Mouse (Mus musculus) lung, adult 2 months (tissue): ENCODE measurements around the gene Wasf2. TPM values are rescaled to one million over a fixed set of nuclear protein-coding genes. Genes with fewer than 3 reads are reported as not detected.

Source experiments
- DNase-seq: peaks from one replicate; pipeline ENCODE4 v3.0.0; 2022
- H3K4me1 ChIP-seq: fragments of 200-500 bp; 2 replicates; pipeline ENCODE4 v1.6.1; 2011; ENCODE audit warnings: low read length; ENCODE audit not compliant: control insufficient read depth, insufficient read depth
- H3K4me3 ChIP-seq: fragments of 200-500 bp; replicated peaks from 2 replicates; pipeline ENCODE3; 2011; ENCODE audit warnings: low read depth, mild to moderate bottlenecking, control low read depth, low read length; ENCODE audit errors: extremely low read depth
- CTCF ChIP-seq: fragments of 200-500 bp; IDR thresholded peaks from 2 replicates; pipeline ENCODE4 v1.5.1; 2011; ENCODE audit warnings: mild to moderate bottlenecking, low read length, control low read depth; ENCODE audit not compliant: insufficient read depth
- POLR2A ChIP-seq: fragments of 200-500 bp; IDR thresholded peaks from 2 replicates; pipeline ENCODE4 v1.6.1; 2011; ENCODE audit warnings: low read depth, mild to moderate bottlenecking, control low read depth, low read length, borderline replicate concordance; ENCODE audit errors: extremely low read depth
- WGBS: fragments of 180-500 bp; shearing (Covaris S2); methylation state at CpG from one replicate; pipeline ENCODE4 v1.1.7; 2018; 5-methylcytosine and 5-hydroxymethylcytosine counted together
- polyA plus RNA-seq: library from polyadenylated mRNA; depleted of rRNA; stranded (reverse); fragments of >200 nt; gene quantifications from 2 replicates; pipeline ENCODE4 v1.2.3, GENCODE M21; 2012

Gene Wasf2
- polyA plus RNA-seq, 1 experiment = 109 TPM

DNA sequence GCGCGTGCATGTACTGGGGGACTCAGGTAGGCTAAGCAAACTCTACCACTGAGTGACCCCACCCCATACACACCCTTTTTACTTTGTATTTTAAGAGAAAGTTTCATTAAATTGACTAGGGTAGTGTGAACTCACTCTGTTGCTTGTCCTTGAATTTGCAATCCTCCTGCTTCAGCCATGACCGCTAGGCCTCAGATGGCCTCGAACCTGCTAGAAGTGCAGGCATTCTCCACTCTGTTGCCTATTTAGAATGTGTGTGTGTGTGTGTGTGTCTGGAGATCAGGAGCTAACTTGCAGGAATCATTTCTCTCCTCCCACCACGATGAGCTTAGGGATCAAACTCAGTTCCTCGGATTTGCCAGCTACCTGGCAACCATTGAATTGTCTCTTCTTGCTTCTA is 10.7 kb upstream of the Wasf2 start:
- Histone ChIP-seq H3K4me3 (no peak overlapping the region), H3K4me1 (peaks cover 16% of the 10 kb centered on the region)
- no peak for TF ChIP-seq POLR2A
- TF ChIP-seq CTCF = no peak
- no peak for DNase-seq
- 89% methylated on average over 6 of the region's 6 CpGs for WGBS

DNA sequence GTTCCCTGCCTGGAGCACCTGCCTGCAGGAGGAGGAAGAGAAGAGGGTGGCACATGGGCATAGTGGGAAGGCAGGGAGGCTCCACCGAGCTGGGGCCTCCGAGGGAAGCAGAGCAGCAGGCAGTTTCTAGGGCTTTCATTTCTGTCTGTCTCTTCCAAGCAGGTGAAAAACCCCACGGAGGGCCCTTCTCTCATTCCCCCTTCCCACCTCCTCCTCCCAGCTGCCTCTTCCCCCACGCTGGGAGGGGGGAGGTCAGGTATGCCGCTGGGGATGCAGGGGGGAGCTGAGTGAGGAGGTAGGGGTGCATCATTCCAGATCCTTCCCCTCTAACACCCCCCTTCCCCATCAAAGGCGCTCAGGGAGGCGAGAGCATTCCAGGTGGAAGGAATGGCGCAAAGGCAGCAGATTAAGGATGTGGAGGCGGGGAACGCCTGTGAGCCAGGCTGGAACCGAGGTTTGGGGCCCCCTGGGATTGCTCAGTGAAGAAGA is 9.4 kb upstream of the Wasf2 start:
- TF ChIP-seq POLR2A = no peak
- no peak for TF ChIP-seq CTCF
- WGBS = 45% methylated on average over 11 of the region's 11 CpGs
- no peak for DNase-seq
- Histone ChIP-seq H3K4me3 (no peak overlapping the region), H3K4me1 (peaks cover 16% of the 10 kb centered on the region)

- no peak for DNase-seq
- Histone ChIP-seq H3K4me3 (no peak overlapping the region), H3K4me1 (peaks cover 16% of the 10 kb centered on the region)
- WGBS = 71% methylated on average over 1 of the region's 1 CpGs
- no peak for TF ChIP-seq CTCF
- TF ChIP-seq POLR2A = no peak
These were observed 8.9 kb upstream of the Wasf2 start for GRCm38 (mm10) chr4:133121416-133121815.

GRCm38 (mm10) chr4:133121974-133122637 is 8.2 kb upstream of the Wasf2 start:
- WGBS = 21% methylated on average over 5 of the region's 5 CpGs
- TF ChIP-seq CTCF = no peak
- TF ChIP-seq POLR2A = no peak
- no peak overlapping the region for H3K4me3 ChIP-seq
- peaks cover 12% of the 10 kb centered on the region; the same call in 1 of the 2 replicates for H3K4me1 ChIP-seq
- DNase-seq = no peak

- WGBS = 60% methylated on average over 3 of the region's 3 CpGs
- no peak for DNase-seq
- H3K4me1 ChIP-seq = peaks cover 7% of the 10 kb centered on the region
- TF ChIP-seq POLR2A (no peak), CTCF (no peak)
- H3K4me3 ChIP-seq = no peak overlapping the region
These were observed 3.2 kb upstream of the Wasf2 start for GRCm38 (mm10) chr4:133127079-133127478.

GRCm38 (mm10) chr4:133127894-133128293 is 2.4 kb upstream of the Wasf2 start:
- Histone ChIP-seq H3K4me3 (no peak overlapping the region), H3K4me1 (peaks cover 6% of the 10 kb centered on the region)
- TF ChIP-seq CTCF = no peak
- no peak for TF ChIP-seq POLR2A
- DNase-seq = no peak
- 85% methylated on average over 4 of the region's 4 CpGs for WGBS

DNA sequence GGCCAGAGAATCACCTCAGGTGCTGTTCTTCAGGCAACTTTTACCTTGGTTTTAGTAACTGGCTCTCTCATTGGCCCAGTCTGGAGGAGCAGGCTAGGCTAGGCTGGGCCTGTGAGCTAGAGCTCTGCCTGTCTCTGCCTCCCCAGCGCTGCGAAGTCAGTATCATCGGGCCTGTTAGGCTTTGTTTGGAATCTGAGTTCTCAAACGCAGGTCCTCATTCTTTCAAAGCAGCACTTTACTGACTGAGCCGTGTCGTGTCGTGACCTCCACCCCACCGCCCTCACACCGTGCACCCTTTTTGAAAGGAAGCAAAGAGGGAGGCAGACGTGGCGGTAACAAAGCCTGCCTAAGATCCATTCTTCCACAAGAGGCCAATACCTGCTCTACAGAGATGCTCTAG is 914 bp upstream of the Wasf2 start:
- TF ChIP-seq POLR2A (peak; percentile 43; the same call in 1 of the 2 replicates), CTCF (no peak)

GRCm38 (mm10) chr4:133130890-133131741 is 811 bp downstream of the Wasf2 start:
- peak; percentile 45; the same call in 1 of the 2 replicates for TF ChIP-seq POLR2A
- TF ChIP-seq CTCF = no peak
- peak overlapping the region; percentile 93 for H3K4me3 ChIP-seq
- 0% methylated on average over 17 of the region's 17 CpGs for WGBS
- peaks cover 7% of the 10 kb centered on the region for H3K4me1 ChIP-seq
- peak; percentile 46 for DNase-seq

More for the DNA sequence above, 914 bp upstream of the Wasf2 start:
- whole genome bisulfite sequencing = 28% methylated on average over 11 of the region's 11 CpGs
- H3K4me3 ChIP-seq = peak overlapping the region; percentile 57
- H3K4me1 ChIP-seq = peaks cover 7% of the 10 kb centered on the region
- DNase-seq = no peak

DNA sequence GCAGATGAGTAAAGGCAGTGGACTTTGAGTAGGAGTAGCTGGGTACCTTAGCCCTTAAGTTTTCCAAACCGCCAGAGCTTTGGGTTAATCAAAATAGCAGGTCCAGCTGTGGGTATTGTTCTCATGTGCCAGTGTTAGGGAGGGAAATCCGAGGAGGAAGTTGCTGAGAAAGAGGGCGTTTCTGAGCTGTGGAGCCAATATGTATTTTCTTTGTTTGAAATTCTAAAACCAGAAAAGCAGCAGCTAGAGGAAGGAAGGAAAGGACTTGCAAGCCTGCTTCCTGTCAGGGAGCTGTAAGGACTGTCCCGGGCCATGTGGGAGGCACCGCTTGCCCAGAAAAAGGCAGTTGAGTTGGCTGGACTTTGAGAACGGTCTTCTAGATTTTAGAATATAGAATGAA is 1.7 kb downstream of the Wasf2 start:
- TF ChIP-seq CTCF (no peak), POLR2A (no peak; the same call in 1 of the 2 replicates)
- 2% methylated on average over 6 of the region's 6 CpGs for WGBS
- Histone ChIP-seq H3K4me1 (peaks cover 10% of the 10 kb centered on the region), H3K4me3 (peak overlapping the region; percentile 93)
- DNase-seq = peak; percentile 35
